Mouse (Mus musculus): Measurements from ENCODE around the gene Ccl25.
A peak's percentile ranks its signal among the peaks of the same experiment; 100 is the strongest.

The Ccl25 gene

GRCm38 (mm10) chr8:4324983-4325750, at the start of gene Ccl25, which contains the start of gene Elavl1:
TSS of gene Ccl25 (plus strand) at chr8:4325210.
TSS of gene Elavl1 (minus strand) at chr8:4325413.
- DNase-seq (ENCODE audit: low read depth) = peak; percentile 98

GRCm38 (mm10) chr8:4275275-4276110, 49.5 kb upstream of the Ccl25 start, which contains the start of gene Timm44:
TSS of gene Timm44 (minus strand) at chr8:4275913.
- DNase-seq (ENCODE audit: low read depth) = peak; percentile 94

- no peak for DNase-seq (ENCODE audit: low read depth)
Measured at GRCm38 (mm10) chr8:4276111-4276465, 48.9 kb upstream of the Ccl25 start.

- no peak for DNase-seq (ENCODE audit: low read depth)
Measured at GRCm38 (mm10) chr8:4292738-4293137, 32.3 kb upstream of the Ccl25 start.

DNA sequence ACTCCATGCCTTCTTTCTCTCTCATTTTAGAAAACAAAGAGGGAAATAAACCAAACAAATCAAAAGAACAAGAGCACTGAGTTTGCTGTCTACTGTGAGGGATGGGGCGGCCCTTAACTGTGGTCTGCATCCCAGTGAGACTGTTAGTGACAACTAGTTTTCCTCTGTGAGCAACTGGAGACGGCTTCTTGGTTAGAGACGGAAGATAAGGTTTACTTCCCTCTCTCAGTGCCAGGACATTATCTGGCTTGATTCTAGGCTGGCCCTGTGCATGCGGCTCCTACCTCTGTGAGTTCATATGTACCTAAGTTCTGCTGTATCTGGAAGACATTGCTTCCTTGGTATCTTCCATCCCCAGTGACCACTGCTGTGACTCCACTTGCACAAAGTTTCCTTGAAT, 27.2 kb upstream of the Ccl25 start:
- no peak for DNase-seq (ENCODE audit: low read depth)

- no peak for DNase-seq (ENCODE audit: low read depth)
Measured at GRCm38 (mm10) chr8:4304124-4304547, 20.9 kb upstream of the Ccl25 start.

DNA sequence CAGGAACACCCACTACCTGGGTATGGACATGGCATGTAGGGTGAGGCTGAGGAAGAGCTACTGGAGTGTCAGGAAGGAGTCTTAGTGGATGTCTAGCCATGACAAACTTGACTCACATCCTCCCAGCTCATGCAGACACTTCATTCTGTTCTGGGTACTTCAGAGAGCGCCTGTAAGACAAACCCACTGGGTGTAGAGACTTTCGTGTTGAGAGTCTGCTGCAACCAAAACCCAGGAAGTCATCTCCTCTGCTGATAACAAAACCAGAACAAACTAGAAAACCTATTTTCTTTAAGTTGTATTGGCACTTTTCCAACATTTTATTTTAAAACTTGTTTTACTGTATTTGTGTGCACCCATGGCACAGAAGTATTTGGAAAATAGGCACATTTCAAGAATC, 19.2 kb upstream of the Ccl25 start:
- DNase-seq (ENCODE audit: low read depth) = peak; percentile 37

GRCm38 (mm10) chr8:4312104-4312503, 12.9 kb upstream of the Ccl25 start:
- no peak for DNase-seq (ENCODE audit: low read depth)

GRCm38 (mm10) chr8:4313254-4314124, 11.5 kb upstream of the Ccl25 start:
- DNase-seq (ENCODE audit: low read depth) = peak; percentile 84

- no peak for DNase-seq (ENCODE audit: low read depth)
Measured at GRCm38 (mm10) chr8:4314852-4315251, 10.2 kb upstream of the Ccl25 start.

- DNase-seq (ENCODE audit: low read depth) = no peak
Measured at GRCm38 (mm10) chr8:4318124-4318523, 6.9 kb upstream of the Ccl25 start.

DNA sequence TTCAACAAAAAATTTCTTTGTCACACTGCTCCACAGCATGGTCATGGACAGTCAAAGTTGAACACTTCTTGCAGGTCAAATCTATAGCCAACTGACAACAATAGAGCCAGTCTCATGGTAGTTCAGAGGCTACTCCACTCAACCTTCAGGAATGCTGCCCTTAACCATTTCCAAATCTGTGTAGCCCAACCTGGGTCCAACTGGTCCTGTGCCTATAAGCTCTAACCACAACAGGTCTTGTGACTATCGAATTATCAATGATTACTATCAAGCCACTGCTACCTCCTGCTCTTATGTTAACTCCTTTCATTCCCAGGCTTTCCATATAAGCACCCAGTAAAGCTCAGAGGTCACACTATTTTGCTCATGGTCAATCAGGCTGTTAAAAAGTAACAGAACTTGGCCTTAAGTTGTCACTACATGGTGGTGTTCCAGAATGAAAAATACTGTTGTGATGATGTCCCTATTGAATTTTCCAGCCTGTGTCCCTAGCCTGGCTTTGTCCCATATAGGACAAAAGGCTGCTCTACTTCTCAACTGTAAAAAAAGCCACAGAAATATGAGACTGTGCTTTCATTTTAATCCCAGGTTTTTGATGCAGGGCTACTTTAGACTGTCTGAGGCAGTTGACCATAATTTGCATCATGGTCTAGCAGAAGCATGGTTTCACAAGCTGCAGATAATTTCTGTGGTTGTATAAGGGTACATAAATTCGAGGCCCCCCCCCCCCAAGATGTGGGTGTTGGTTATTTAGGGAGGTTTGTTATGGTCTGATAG, 6.0 kb upstream of the Ccl25 start:
- DNase-seq (ENCODE audit: low read depth) = no peak

- no peak for DNase-seq (ENCODE audit: low read depth)
Measured at GRCm38 (mm10) chr8:4319573-4319872, 5.5 kb upstream of the Ccl25 start.

GRCm38 (mm10) chr8:4320404-4320803, 4.6 kb upstream of the Ccl25 start:
- no peak for DNase-seq (ENCODE audit: low read depth)

DNA sequence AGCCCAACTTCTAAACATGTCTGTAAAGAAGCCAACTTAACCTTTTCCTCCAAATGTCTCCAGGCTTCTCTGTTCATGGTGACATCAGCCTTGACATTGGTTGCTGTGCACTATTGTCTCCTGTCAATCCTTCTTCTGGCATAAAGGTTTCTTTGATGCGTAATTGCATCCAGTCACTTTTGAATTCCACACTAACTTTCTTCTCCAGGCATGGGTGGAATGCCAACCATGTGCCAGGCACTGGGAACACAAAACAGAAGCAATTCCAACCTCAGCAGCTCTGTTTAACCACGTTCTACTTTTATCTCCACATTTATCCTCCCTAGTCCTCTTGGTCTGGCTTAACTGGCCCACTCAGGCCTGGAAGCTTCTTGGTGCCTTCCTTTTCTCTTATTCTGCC, 4.0 kb upstream of the Ccl25 start:
- no peak for DNase-seq (ENCODE audit: low read depth)

DNA sequence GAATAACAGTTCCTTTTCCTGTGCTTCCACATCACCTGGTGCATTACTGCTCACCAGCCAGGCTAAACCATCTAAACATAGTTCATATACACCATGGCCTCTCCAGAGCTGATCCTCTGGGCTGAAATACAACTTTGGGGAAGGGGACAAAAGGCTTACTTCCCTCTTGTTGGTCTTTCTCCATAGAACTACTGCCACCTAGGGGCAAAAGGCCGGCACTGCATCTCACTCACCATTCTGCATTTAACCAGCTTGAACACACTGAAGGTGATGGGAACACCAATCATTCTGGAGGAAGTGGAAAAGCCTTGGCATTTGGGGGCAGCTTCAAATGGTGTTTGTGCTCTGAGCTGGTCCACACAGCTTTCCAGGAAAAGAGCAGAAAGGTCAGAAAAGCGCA, 2.5 kb upstream of the Ccl25 start:
- DNase-seq (ENCODE audit: low read depth) = peak; percentile 91

GRCm38 (mm10) chr8:4323917-4324316, 1.1 kb upstream of the Ccl25 start:
- DNase-seq (ENCODE audit: low read depth) = peak; percentile 38

GRCm38 (mm10) chr8:4324525-4324924, 485 bp upstream of the Ccl25 start:
- no peak for DNase-seq (ENCODE audit: low read depth)

DNA sequence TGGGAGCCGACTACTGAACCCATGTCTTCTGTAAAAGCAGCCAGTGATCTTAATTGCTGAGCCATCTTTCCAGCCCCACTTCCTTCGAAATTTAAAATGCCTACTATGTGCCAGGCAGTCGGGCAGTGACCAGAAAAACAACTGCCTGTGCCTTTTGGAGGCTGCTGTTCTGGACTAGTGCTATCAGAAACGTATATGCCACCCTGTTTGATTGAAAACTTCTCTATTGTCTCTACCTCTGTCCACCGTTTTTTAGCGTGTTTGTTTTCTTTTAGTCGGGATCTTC, 684 bp downstream of the Ccl25 start:
- DNase-seq (ENCODE audit: low read depth) = no peak

DNA sequence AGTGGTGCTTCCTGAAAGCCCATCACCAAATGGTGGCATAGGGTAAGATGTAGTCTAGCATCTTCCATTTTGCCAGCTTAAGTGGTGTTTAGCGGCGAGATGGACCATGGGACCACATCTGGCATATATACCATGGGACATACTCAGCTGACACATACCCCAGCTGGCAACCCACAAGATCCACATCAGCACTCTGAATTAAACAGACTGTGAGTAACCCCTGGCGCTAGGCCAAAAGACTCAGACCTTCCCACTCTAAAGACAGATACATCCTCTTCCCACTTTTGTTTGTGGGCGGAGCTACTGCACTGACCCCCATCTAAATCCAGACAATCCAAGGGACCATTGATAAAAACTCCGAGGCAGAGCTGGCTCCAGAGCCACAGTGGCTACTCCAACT, 4.0 kb downstream of the Ccl25 start:
- DNase-seq (ENCODE audit: low read depth) = no peak

DNA sequence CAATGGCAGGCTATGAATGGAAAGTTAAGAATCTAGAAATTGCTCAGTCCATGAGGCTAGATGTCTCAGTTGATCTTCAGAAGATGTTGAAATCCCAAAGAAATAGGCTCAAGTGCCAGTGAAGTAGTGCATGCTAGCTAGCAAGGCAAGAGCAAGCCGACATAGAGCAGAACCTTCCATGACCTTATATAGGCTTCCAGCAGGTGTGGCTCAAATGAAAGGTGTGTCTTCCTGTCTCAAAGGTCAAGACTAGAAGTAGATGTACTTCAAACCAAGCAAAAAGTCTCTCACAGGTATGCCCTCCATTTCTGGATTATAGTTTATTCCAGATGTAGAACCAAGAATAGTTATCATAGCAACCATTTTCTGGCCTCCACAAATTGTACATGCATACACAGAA, 9.0 kb downstream of the Ccl25 start:
- DNase-seq (ENCODE audit: low read depth) = no peak

DNA sequence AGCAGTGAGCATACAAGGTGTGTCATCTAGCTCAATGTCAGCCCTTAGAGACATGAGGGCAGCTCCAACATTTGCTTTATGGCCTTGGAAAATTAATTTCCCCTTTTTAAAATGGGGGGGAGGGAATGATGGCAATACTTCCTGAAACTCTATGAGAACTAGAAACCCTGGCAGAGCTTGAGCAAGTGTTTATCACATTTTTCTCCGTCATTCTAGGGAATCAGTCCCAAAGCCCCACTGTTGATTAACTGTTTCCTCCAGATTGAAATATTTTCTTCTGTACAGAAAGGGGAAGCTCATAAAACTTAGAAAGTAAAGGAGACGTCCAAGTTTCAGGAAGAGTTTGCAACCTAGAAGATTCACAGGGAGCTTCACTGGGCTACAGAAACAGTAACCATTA, 10.7 kb downstream of the Ccl25 start:
- DNase-seq (ENCODE audit: low read depth) = no peak

Measured in naive thymus-derived CD4-positive, alpha-beta T cell, adult 2 months (primary cell).